Mouse (Mus musculus): Measurements from ENCODE around the gene Olfr196.
"Not testable (repeated sequence)": the region's sequence is repeated elsewhere in the genome, so short reads cannot be mapped to it uniquely, and the experiment has no call there.

The Olfr196 gene

GRCm38 (mm10) chr16:59170354-59170753, at the start of gene Olfr196:
Gene Olfr196, minus strand, starts transcription at chr16:59170454.
- no peak for DNase-seq

- not testable (repeated sequence) for DNase-seq
These were observed 49.4 kb upstream of the Olfr196 start, which contains the start of gene Olfr199 for GRCm38 (mm10) chr16:59219667-59220066. Gene Olfr199, minus strand, starts transcription at chr16:59219767.

- DNase-seq, result not testable (repeated sequence)
These were observed 47.6 kb upstream of the Olfr196 start for GRCm38 (mm10) chr16:59217861-59218260.

- not testable (repeated sequence) for DNase-seq
These were observed 33.2 kb upstream of the Olfr196 start, which contains the start of gene Olfr198 for GRCm38 (mm10) chr16:59203433-59203832. Gene Olfr198, minus strand, starts transcription at chr16:59203533.

- no peak for DNase-seq
These were observed 18.3 kb downstream of the Olfr196 start for GRCm38 (mm10) chr16:59151996-59152395.

GRCm38 (mm10) chr16:59146746-59147145, 23.5 kb downstream of the Olfr196 start, which contains the start of gene Olfr195:
Gene Olfr195, plus strand, starts transcription at chr16:59147046.
- DNase-seq, result no peak

- DNase-seq, result no peak
These were observed 29.1 kb downstream of the Olfr196 start for GRCm38 (mm10) chr16:59141105-59141504.

GRCm38 (mm10) chr16:59130740-59131139, 39.5 kb downstream of the Olfr196 start:
- no peak for DNase-seq

- DNase-seq, result no peak
These were observed 49.3 kb downstream of the Olfr196 start, which contains the start of gene Olfr194 for GRCm38 (mm10) chr16:59120969-59121368. Gene Olfr194, minus strand, starts transcription at chr16:59121069.

Measured in kidney, adult 9 months (tissue).